Mouse (Mus musculus) embryonic facial prominence, embryonic 10.5 days (tissue): Measurements from ENCODE around the gene Foxa2. TPM values are rescaled to one million over a fixed set of nuclear protein-coding genes. Genes with fewer than 3 reads are reported as not detected.

Experiments
- microRNA-seq: library from miRNA; unstranded; fragments of <30 nt; microRNA quantifications from one replicate; pipeline ENCODE4, GENCODE M21; 2017
- polyA plus RNA-seq: library from polyadenylated mRNA; unstranded; fragments of >200 nt; fragmentation: Nextera tagmentation; extraction: Ambion mirVana; gene quantifications from 2 replicates; pipeline ENCODE4 v1.2.1, GENCODE M21; 2016

Foxa2 gene
- polyA plus RNA-seq, 1 experiment from 2014 or later, result 1.8 TPM

Small RNA genes within 50 kb of the gene (microRNA-seq; reads per million reads assigned to microRNA genes)
- gene Gm27420, result not detected
